Mouse (Mus musculus) megakaryocyte, embryonic 14.5 days (primary cell): ENCODE data around the gene Trhde.

ENCODE experiments used
- FLI1 ChIP-seq: IDR thresholded peaks from 2 replicates; pipeline ENCODE4 v1.6.1; 2012; ENCODE audit warnings: low read length, inconsistent platforms, mixed read lengths
- GATA1 ChIP-seq: IDR thresholded peaks from 3 replicates; pipeline ENCODE4 v1.6.1; 2012; ENCODE audit warnings: mixed read lengths, low read length, inconsistent platforms, borderline replicate concordance

DNA sequence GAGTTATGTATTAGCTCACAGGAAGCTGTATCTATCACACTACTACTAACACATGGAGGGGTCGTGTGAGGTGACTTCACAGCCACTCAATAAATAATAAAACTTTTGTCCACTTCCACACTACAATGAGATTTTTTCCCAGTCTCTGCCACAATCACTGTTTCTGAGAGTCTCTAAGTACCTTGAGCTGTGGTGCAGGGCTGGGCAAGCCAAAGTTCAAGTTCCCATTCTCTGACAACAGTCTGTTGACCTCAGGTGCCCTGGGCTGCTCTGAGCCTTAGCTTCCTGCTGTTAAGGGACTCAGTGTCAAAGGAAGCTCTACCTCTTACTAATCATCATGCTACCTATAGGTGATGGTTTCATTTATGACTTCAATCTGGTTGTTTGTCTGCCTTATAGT is 3.3 kb downstream of the Trhde start:
- TF ChIP-seq GATA1 (no peak), FLI1 (no peak)
